Mouse (Mus musculus) thymus, postnatal 4 days (tissue): Measurements from ENCODE around the gene Gm8271.
"Not testable (repeated sequence)": the region's sequence is repeated elsewhere in the genome, so short reads cannot be mapped to it uniquely, and the experiment has no call there.

Experiments used
- DNase-seq: peaks from one replicate; pipeline ENCODE4 v3.0.0; 2021

Gene Gm8271

GRCm38 (mm10) chr14:5185493-5185892 lies at the start of gene Gm8271:
TSS of gene Gm8271 (plus strand) at chr14:5185793.
- DNase-seq: not testable (repeated sequence)

GRCm38 (mm10) chr14:5164235-5164634 lies 21.4 kb upstream of the Gm8271 start, which contains the start of gene Gm3317:
TSS of gene Gm3317 (plus strand) at chr14:5164535.
- DNase-seq: not testable (repeated sequence)
